Mouse (Mus musculus): ENCODE results near the gene Stat3.

GRCm38 (mm10) chr11:100938112-100938511 lies 1.2 kb downstream of the Stat3 start:
- TF ChIP-seq POLR2A (IDR thresholded peaks at IDR 0.05; ENCODE audit: low read depth, low read length) (no peak), CTCF (conservative IDR thresholded peaks at IDR 0.05; ENCODE audit: insufficient read depth, insufficient read length, low read depth, low read length) (no peak)

Data from kidney, adult 2 months (tissue).